Comparison of ENCODE assay signal across 11 mouse cellular contexts in genomic region chr12:73088911-73089310, GRCm38 (mm10). TPM values are rescaled to one million over a fixed set of nuclear protein-coding genes. Genes with fewer than 3 reads are reported as not detected.
DNase-seq lines count a peak whose midpoint lies in the region; ATAC-seq lines count a peak whose summit lies in the region.
"Had no signal": no experiment of that assay in that cellular context is flagged by ENCODE, and none has a peak within 500 bp of the region (broad histone marks: within the 10 kb centered on the region; RNA-seq: fewer than 3 reads in every experiment).

No protein-coding gene starts in this region.

- H3K9ac ChIP-seq in midbrain, embryonic 15.5 days, result no peak overlapping the region

- no peak overlapping the region for H3K4me2 ChIP-seq in midbrain, embryonic 15.5 days

- no peaks in the 10 kb centered on the region for H3K9me3 ChIP-seq in embryonic facial prominence, embryonic 10.5 days
- H3K9me3 ChIP-seq in midbrain, embryonic 15.5 days, result no peaks in the 10 kb centered on the region

- no peaks in the 10 kb centered on the region for H3K27me3 ChIP-seq in embryonic facial prominence, embryonic 10.5 days (replicated peaks; ENCODE audit: low read depth, poor library complexity, severe bottlenecking)
- H3K27me3 ChIP-seq in midbrain, embryonic 15.5 days (replicated peaks), result no peaks in the 10 kb centered on the region

- no peaks in the 10 kb centered on the region for H3K36me3 ChIP-seq in embryonic facial prominence, embryonic 10.5 days (replicated peaks)
- no peaks in the 10 kb centered on the region for H3K36me3 ChIP-seq in midbrain, embryonic 15.5 days (replicated peaks)

- H3K4me1 ChIP-seq in embryonic facial prominence, embryonic 10.5 days, result no peaks in the 10 kb centered on the region
- no peaks in the 10 kb centered on the region for H3K4me1 ChIP-seq in midbrain, embryonic 15.5 days

- no peak overlapping the region for H3K4me3 ChIP-seq in embryonic facial prominence, embryonic 10.5 days
- no peak overlapping the region for H3K4me3 ChIP-seq in midbrain, embryonic 15.5 days

- peak; percentile 45 to 73; a peak in 3 of 4 replicates for ATAC-seq in hematopoietic stem cell, adult 5-6 weeks (replicated peaks in 1 of 2; ENCODE audit: insufficient read depth in 1 of 2, low FRiP score in 2 of 2, low TSS enrichment in 1 of 2, low read depth in 1 of 2, poor library complexity in 2 of 2, severe bottlenecking in 2 of 2)
- no peak for ATAC-seq in midbrain, embryonic 15.5 days (replicated peaks)

- WGBS in embryonic facial prominence, embryonic 10.5 days, result 66% methylated on average over 5 of the region's 5 CpGs
- WGBS in midbrain, embryonic 15.5 days, result 61% methylated on average over 5 of the region's 5 CpGs

- no peak overlapping the region for H3K27ac ChIP-seq in embryonic facial prominence, embryonic 10.5 days (replicated peaks)
- no peak overlapping the region for H3K27ac ChIP-seq in midbrain, embryonic 15.5 days

- peak; percentile 34 for DNase-seq in spleen, adult 12 weeks (ENCODE audit: low spot score)
- no peak for DNase-seq in spleen, adult 18-20 months
- peak; percentile 10 for DNase-seq in Muller cell, postnatal 12 days (ENCODE audit: inconsistent ontology term)
- DNase-seq in embryonic facial prominence, embryonic 10.5 days (ENCODE audit: low spot score), result no peak
- DNase-seq in neural tube, embryonic 10.5 days (ENCODE audit: extremely low spot score, low spot score), result no peak
- DNase-seq: cerebellum, adult 2 months; gastrocnemius, postnatal 10 days; kidney, adult 8-10 months; right cerebral cortex, postnatal 4 days had no signal

RNA-seq across cellular contexts. Expression of gene Six4, which starts 24.3 kb away (rescaled TPM):
- not detected in 2 replicates for total RNA-seq in hematopoietic stem cell, adult 5-6 weeks (2017)
- polyA plus RNA-seq in embryonic facial prominence, embryonic 10.5 days (2016; fragmentation: Nextera tagmentation; extraction: Ambion mirVana), result 16.1 and 16.4 TPM in 2 replicates
- polyA plus RNA-seq in midbrain, embryonic 15.5 days (2015; fragmentation: Nextera tagmentation; extraction: Ambion mirVana), result 0.14 and 0.26 TPM in 2 replicates

RNA-seq across cellular contexts. Expression of gene Mnat1, which starts 34.6 kb away (rescaled TPM):
- 41.3 and 55.1 TPM in 2 replicates for total RNA-seq in hematopoietic stem cell, adult 5-6 weeks (2017)
- polyA plus RNA-seq in embryonic facial prominence, embryonic 10.5 days (2016; fragmentation: Nextera tagmentation; extraction: Ambion mirVana), result 40.7 and 40.8 TPM in 2 replicates
- 16.7 and 17.6 TPM in 2 replicates for polyA plus RNA-seq in midbrain, embryonic 15.5 days (2015; fragmentation: Nextera tagmentation; extraction: Ambion mirVana)

RNA-seq across cellular contexts. Expression of gene Six1, which starts 35.2 kb away (rescaled TPM):
- not detected in 2 replicates for total RNA-seq in hematopoietic stem cell, adult 5-6 weeks (2017)
- polyA plus RNA-seq in embryonic facial prominence, embryonic 10.5 days (2016; fragmentation: Nextera tagmentation; extraction: Ambion mirVana), result 38.4 and 45.4 TPM in 2 replicates
- polyA plus RNA-seq in midbrain, embryonic 15.5 days (2015; fragmentation: Nextera tagmentation; extraction: Ambion mirVana), result 0.82 and 1.3 TPM in 2 replicates

Comparison
In these comparisons a context has a peak if more than half of its experiments do, and no peak if none do; other contexts are left out.
1. DNase-seq: peak in spleen, adult 12 weeks (single experiment) and Muller cell, postnatal 12 days (single experiment); none in spleen, adult 18-20 months (0 of 2), embryonic facial prominence, embryonic 10.5 days (single experiment) and neural tube, embryonic 10.5 days (single experiment).
2. RNA of gene Six4, which starts 24.3 kb away (polyA plus RNA-seq): 16.1 to 16.4 TPM in embryonic facial prominence, embryonic 10.5 days; 0.14 to 0.26 TPM in midbrain, embryonic 15.5 days; every median in the first group is over 10 times any median in the second.
3. RNA of gene Six1, which starts 35.2 kb away (polyA plus RNA-seq): 38.4 to 45.4 TPM in embryonic facial prominence, embryonic 10.5 days; 0.82 to 1.3 TPM in midbrain, embryonic 15.5 days; every median in the first group is over 10 times any median in the second.